Mouse (Mus musculus): ENCODE data around the gene Gm17545. TPM values are rescaled to one million over a fixed set of nuclear protein-coding genes. Genes with fewer than 3 reads are reported as not detected.

Gene Gm17545
- polyA plus RNA-seq, 1 experiment from 2014 or later = not detected

GRCm38 (mm10) chr9:22430315-22430840 lies 23.7 kb upstream of the Gm17545 start:
- 28% methylated on average over 5 of the region's 5 CpGs for WGBS
- no peaks in the 10 kb centered on the region for H3K9me3 ChIP-seq (ENCODE audit: control insufficient read depth, low read length)
- no peak overlapping the region for H3K27ac ChIP-seq (replicated peaks)
- H3K4me3 ChIP-seq (ENCODE audit: low read depth, low read length) = no peak overlapping the region
- H3K36me3 ChIP-seq (ENCODE audit: control insufficient read depth, insufficient read depth, low read length) = no peaks in the 10 kb centered on the region
- H3K9ac ChIP-seq (ENCODE audit: low read length) = no peak overlapping the region
- 0 out of 2 replicates have a peak, but pooled peaks cover 7% of the 10 kb centered on the region for H3K4me1 ChIP-seq (replicated peaks; ENCODE audit: control insufficient read depth, insufficient read depth)
- no peak for ATAC-seq (ENCODE audit: low FRiP score, low TSS enrichment)
- no peak for TF ChIP-seq CTCF (IDR thresholded peaks at IDR 0.05; ENCODE audit: low read depth)
- TF ChIP-seq EP300 (optimal IDR thresholded peaks at IDR 0.05) = no peak
- no peaks in the 10 kb centered on the region for H3K27me3 ChIP-seq (ENCODE audit: control insufficient read depth, insufficient read depth, low read length)
- peak; percentile 28 for DNase-seq (ENCODE audit: low spot score)
- H3K4me2 ChIP-seq (replicated peaks; ENCODE audit: low read depth) = peak overlapping the region; percentile 35; the same call in 1 of the 2 replicates

GRCm38 (mm10) chr9:22433221-22433620 lies 20.9 kb upstream of the Gm17545 start:
- 0 out of 2 replicates have a peak, but pooled peaks cover 7% of the 10 kb centered on the region for H3K4me1 ChIP-seq (replicated peaks; ENCODE audit: control insufficient read depth, insufficient read depth)
- no peak for DNase-seq (ENCODE audit: low spot score)
- no peak overlapping the region for H3K4me3 ChIP-seq (ENCODE audit: low read depth, low read length)
- H3K4me2 ChIP-seq (replicated peaks; ENCODE audit: low read depth) = no peak overlapping the region
- 78% methylated on average over 2 of the region's 2 CpGs for WGBS
- H3K27ac ChIP-seq (replicated peaks) = no peak overlapping the region
- ATAC-seq (ENCODE audit: low FRiP score, low TSS enrichment) = no peak
- H3K9me3 ChIP-seq (ENCODE audit: control insufficient read depth, low read length) = no peaks in the 10 kb centered on the region
- no peak overlapping the region for H3K9ac ChIP-seq (ENCODE audit: low read length)
- no peaks in the 10 kb centered on the region for H3K36me3 ChIP-seq (ENCODE audit: control insufficient read depth, insufficient read depth, low read length)
- TF ChIP-seq EP300 (optimal IDR thresholded peaks at IDR 0.05) = no peak
- no peak for TF ChIP-seq CTCF (IDR thresholded peaks at IDR 0.05; ENCODE audit: low read depth)
- no peaks in the 10 kb centered on the region for H3K27me3 ChIP-seq (ENCODE audit: control insufficient read depth, insufficient read depth, low read length)

GRCm38 (mm10) chr9:22434101-22434500 lies 20.0 kb upstream of the Gm17545 start:
- WGBS = 76% methylated on average over 2 of the region's 2 CpGs
- H3K4me2 ChIP-seq (replicated peaks; ENCODE audit: low read depth) = no peak overlapping the region

GRCm38 (mm10) chr9:22438826-22439225 lies 15.3 kb upstream of the Gm17545 start:
- H3K9ac ChIP-seq (ENCODE audit: low read length) = no peak overlapping the region
- TF ChIP-seq EP300 (optimal IDR thresholded peaks at IDR 0.05) = no peak
- peak; percentile 22; the same call in 1 of the 2 replicates for TF ChIP-seq CTCF (IDR thresholded peaks at IDR 0.05; ENCODE audit: low read depth)
- WGBS = 63% methylated on average over 1 of the region's 1 CpGs
- H3K9me3 ChIP-seq (ENCODE audit: control insufficient read depth, low read length) = no peaks in the 10 kb centered on the region
- no peak overlapping the region for H3K27ac ChIP-seq (replicated peaks)
- H3K4me2 ChIP-seq (replicated peaks; ENCODE audit: low read depth) = no peak overlapping the region
- no peak for DNase-seq (ENCODE audit: low spot score)
- no peak overlapping the region for H3K4me3 ChIP-seq (ENCODE audit: low read depth, low read length)
- no peaks in the 10 kb centered on the region for H3K4me1 ChIP-seq (replicated peaks; ENCODE audit: control insufficient read depth, insufficient read depth)
- no peaks in the 10 kb centered on the region for H3K36me3 ChIP-seq (ENCODE audit: control insufficient read depth, insufficient read depth, low read length)
- ATAC-seq (ENCODE audit: low FRiP score, low TSS enrichment) = no peak
- no peaks in the 10 kb centered on the region for H3K27me3 ChIP-seq (ENCODE audit: control insufficient read depth, insufficient read depth, low read length)

More at GRCm38 (mm10) chr9:22434101-22434500, 20.0 kb upstream of the Gm17545 start:
- Histone ChIP-seq H3K9ac (ENCODE audit: low read length) (no peak overlapping the region), H3K27ac (replicated peaks) (no peak overlapping the region), H3K4me3 (ENCODE audit: low read depth, low read length) (no peak overlapping the region), H3K27me3 (ENCODE audit: control insufficient read depth, insufficient read depth, low read length) (no peaks in the 10 kb centered on the region), H3K9me3 (ENCODE audit: control insufficient read depth, low read length) (no peaks in the 10 kb centered on the region), H3K4me1 (replicated peaks; ENCODE audit: control insufficient read depth, insufficient read depth) (0 out of 2 replicates have a peak, but pooled peaks cover 7% of the 10 kb centered on the region), H3K36me3 (ENCODE audit: control insufficient read depth, insufficient read depth, low read length) (no peaks in the 10 kb centered on the region)
- DNase-seq (ENCODE audit: low spot score) (no peak), ATAC-seq (ENCODE audit: low FRiP score, low TSS enrichment) (no peak)
- no peak for TF ChIP-seq EP300 (optimal IDR thresholded peaks at IDR 0.05)
- no peak for TF ChIP-seq CTCF (IDR thresholded peaks at IDR 0.05; ENCODE audit: low read depth)

GRCm38 (mm10) chr9:22443157-22443556 lies 10.9 kb upstream of the Gm17545 start:
- DNase-seq (ENCODE audit: low spot score) (no peak), ATAC-seq (ENCODE audit: low FRiP score, low TSS enrichment) (no peak)
- H3K9me3 ChIP-seq (ENCODE audit: control insufficient read depth, low read length) = no peaks in the 10 kb centered on the region
- no peak overlapping the region for H3K4me3 ChIP-seq (ENCODE audit: low read depth, low read length)
- 86% methylated on average over 10 of the region's 10 CpGs for WGBS
- H3K4me1 ChIP-seq (replicated peaks; ENCODE audit: control insufficient read depth, insufficient read depth) = no peaks in the 10 kb centered on the region
- H3K4me2 ChIP-seq (replicated peaks; ENCODE audit: low read depth) = no peak overlapping the region
- no peak overlapping the region for H3K27ac ChIP-seq (replicated peaks)
- TF ChIP-seq CTCF (IDR thresholded peaks at IDR 0.05; ENCODE audit: low read depth) = no peak
- no peaks in the 10 kb centered on the region for H3K27me3 ChIP-seq (ENCODE audit: control insufficient read depth, insufficient read depth, low read length)
- no peak overlapping the region for H3K9ac ChIP-seq (ENCODE audit: low read length)
- no peaks in the 10 kb centered on the region; the same call in 1 of the 2 replicates for H3K36me3 ChIP-seq (ENCODE audit: control insufficient read depth, insufficient read depth, low read length)

GRCm38 (mm10) chr9:22445123-22445522 lies 9.0 kb upstream of the Gm17545 start:
- TF ChIP-seq CTCF (IDR thresholded peaks at IDR 0.05; ENCODE audit: low read depth) = no peak
- no peak for TF ChIP-seq EP300 (optimal IDR thresholded peaks at IDR 0.05)
- Histone ChIP-seq H3K4me1 (replicated peaks; ENCODE audit: control insufficient read depth, insufficient read depth) (no peaks in the 10 kb centered on the region), H3K36me3 (ENCODE audit: control insufficient read depth, insufficient read depth, low read length) (peaks cover 12% of the 10 kb centered on the region), H3K27ac (replicated peaks) (no peak overlapping the region), H3K27me3 (ENCODE audit: control insufficient read depth, insufficient read depth, low read length) (no peaks in the 10 kb centered on the region), H3K4me2 (replicated peaks; ENCODE audit: low read depth) (no peak overlapping the region), H3K9ac (ENCODE audit: low read length) (no peak overlapping the region), H3K4me3 (ENCODE audit: low read depth, low read length) (no peak overlapping the region), H3K9me3 (ENCODE audit: control insufficient read depth, low read length) (no peaks in the 10 kb centered on the region)
- 87% methylated on average over 1 of the region's 1 CpGs for WGBS
- DNase-seq (ENCODE audit: low spot score) = no peak
- no peak for ATAC-seq (ENCODE audit: low FRiP score, low TSS enrichment)
